Mouse (Mus musculus): ENCODE measurements at regions not wholly inside any gene's neighbourhood (a gene's known extent, or its start where the extent isn't known, plus 50 kb on each side); places are given as distances from the start of the nearest gene placed in this dataset.

- DNase-seq (ENCODE audit: extremely low spot score in 1 of 2, low spot score in 1 of 2) = peak in 1 of 2 experiments; percentile 20
Observed at GRCm38 (mm10) chr1:194878440-194878839, 60.2 kb upstream of the Cd34 start.

GRCm38 (mm10) chr1:194879324-194880233 is 59.0 kb upstream of the Cd34 start:
- DNase-seq (ENCODE audit: extremely low spot score in 1 of 2, low spot score in 1 of 2) = peak; percentile 97 to 99

- no peak for DNase-seq (ENCODE audit: extremely low spot score in 1 of 2, low spot score in 1 of 2)
Observed at GRCm38 (mm10) chr1:194881556-194882223, 56.9 kb upstream of the Cd34 start.

- peak in 1 of 2 experiments; percentile 16 for DNase-seq (ENCODE audit: extremely low spot score in 1 of 2, low spot score in 1 of 2)
Observed at GRCm38 (mm10) chr1:194885071-194885686, 53.4 kb upstream of the Cd34 start.

GRCm38 (mm10) chr1:194885687-194886077 is 52.9 kb upstream of the Cd34 start:
- peak; percentile 8 to 21 for DNase-seq (ENCODE audit: extremely low spot score in 1 of 2, low spot score in 1 of 2)
